Mouse (Mus musculus): Measurements from ENCODE around the gene Ano6.

Ano6 gene

DNA sequence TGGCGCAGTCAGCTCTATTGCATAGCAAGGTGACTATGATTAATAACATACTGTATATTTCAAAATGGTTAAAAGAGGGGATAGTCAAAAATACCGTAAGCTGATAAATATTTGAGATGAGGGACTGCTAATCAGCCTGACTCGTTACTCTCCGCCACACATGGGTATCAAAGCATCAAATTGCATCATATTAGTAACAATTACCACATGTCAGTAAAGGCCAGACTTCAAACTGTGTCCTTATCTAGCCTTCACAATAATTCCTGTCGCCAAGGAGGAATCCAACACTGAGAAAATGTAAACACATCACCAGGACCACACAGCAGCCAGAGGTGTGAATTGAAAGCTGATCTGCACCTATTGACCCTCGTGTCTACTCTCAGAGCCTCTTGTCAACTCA lies 30.8 kb upstream of the Ano6 start:
- no peak for TF ChIP-seq GATA4 (IDR thresholded peaks at IDR 0.05; ENCODE audit: insufficient replicate concordance, low read length)

DNA sequence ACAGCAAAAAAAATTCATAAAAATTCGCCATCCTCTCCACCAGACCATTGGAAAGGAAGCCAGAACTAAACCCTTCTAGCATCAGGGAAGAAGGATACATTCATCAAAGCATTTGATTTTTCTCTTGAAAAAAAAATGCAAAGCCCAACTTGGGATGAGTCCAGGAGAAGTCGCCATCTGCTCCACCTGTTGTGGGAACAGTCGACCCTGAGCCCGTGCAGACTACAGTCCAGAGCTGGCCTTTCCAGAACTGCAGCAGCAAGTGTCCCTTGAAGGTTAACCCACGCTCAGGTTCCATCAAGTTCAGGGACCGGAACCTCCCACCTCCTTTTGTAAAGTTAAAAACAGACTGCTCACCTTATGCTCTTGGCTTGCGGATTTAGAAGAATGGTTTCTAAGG lies 29.2 kb upstream of the Ano6 start:
- no peak for TF ChIP-seq GATA4 (IDR thresholded peaks at IDR 0.05; ENCODE audit: insufficient replicate concordance, low read length)

- no peak for TF ChIP-seq GATA4 (IDR thresholded peaks at IDR 0.05; ENCODE audit: insufficient replicate concordance, low read length)
Measured at GRCm38 (mm10) chr15:95762661-95763303, 27.9 kb upstream of the Ano6 start.

- TF ChIP-seq GATA4 (IDR thresholded peaks at IDR 0.05; ENCODE audit: insufficient replicate concordance, low read length), result no peak
Measured at GRCm38 (mm10) chr15:95763464-95763863, 27.2 kb upstream of the Ano6 start.

DNA sequence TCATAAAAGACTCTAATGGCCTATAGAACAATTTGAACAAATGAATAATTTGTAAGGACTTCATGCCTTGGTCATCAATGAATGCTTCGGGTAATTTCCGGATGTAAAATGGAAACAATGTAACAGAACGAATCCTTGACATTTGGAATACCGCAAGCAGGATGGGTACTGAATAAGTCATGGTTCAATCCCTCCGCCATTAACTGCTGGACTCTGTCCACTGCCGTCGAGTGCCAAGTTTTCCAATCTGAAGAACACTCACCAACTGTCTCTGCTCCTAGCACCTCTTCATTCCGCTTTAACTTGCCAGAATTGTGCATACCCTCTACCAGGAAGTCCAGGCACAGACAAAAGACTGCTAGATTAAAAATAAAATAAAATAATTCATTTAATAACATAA lies 25.4 kb upstream of the Ano6 start:
- no peak for TF ChIP-seq GATA4 (IDR thresholded peaks at IDR 0.05; ENCODE audit: insufficient replicate concordance, low read length)

DNA sequence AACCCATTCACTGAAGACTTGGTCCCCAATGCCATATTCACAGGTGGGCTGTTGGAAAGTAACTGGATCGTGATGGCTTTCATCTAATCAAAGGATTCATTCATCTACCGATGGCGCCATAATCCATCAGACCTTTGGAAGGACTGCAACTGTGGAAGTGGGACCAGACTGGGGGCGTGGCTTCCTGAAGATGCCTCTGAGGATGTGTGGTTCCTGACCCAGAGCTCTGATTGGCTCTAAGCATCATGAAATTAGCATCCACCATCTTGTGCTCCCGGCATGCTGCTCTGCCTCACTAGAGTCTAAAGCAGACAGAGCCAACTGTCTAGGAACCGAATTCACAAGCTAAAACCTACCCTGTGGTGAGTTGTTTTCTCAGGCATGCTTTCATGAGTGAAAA lies 24.7 kb upstream of the Ano6 start:
- TF ChIP-seq GATA4 (IDR thresholded peaks at IDR 0.05; ENCODE audit: insufficient replicate concordance, low read length), result no peak

DNA sequence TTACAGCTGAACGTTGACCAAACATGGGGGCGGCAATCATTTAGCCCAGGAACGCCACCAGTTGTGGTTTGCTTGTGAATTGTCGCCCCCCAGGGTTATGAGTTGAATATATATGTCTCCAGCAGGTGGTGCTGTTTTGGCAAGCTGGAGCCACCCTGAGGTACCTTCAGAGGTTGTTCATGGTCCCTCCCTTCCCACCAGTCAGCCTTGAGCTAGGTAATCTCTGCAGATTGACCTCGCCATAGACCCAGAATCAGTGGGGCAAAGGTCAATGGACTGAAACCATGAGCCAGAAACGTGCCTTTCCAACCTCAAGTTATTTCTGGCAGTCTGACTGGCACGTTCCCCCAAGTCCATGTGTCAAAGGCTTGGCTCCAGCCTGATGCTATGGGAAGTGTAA lies 22.8 kb upstream of the Ano6 start:
- TF ChIP-seq GATA4 (IDR thresholded peaks at IDR 0.05; ENCODE audit: insufficient replicate concordance, low read length), result no peak

- no peak for TF ChIP-seq GATA4 (IDR thresholded peaks at IDR 0.05; ENCODE audit: insufficient replicate concordance, low read length)
Measured at GRCm38 (mm10) chr15:95768703-95769102, 21.9 kb upstream of the Ano6 start.

DNA sequence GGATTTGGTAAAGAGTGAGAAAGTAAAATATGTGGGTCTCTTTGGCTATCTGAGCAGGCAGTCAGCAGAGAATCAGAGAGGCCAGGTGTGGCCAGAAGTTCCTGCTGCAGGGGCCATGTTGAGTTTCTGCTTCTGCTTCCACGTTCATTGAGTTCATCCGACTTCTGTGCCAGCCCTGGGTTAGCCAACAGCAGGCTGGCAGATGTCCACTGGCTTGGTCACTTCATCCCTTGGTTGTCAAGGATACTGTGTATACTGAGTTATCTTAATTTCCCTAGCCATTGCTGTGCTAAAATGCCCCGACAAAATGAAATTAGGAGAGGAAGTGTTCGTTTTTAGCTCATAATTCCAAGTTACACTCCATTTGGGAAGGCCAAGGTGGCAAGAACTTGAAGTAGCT lies 21.1 kb upstream of the Ano6 start:
- TF ChIP-seq GATA4 (IDR thresholded peaks at IDR 0.05; ENCODE audit: insufficient replicate concordance, low read length), result no peak

DNA sequence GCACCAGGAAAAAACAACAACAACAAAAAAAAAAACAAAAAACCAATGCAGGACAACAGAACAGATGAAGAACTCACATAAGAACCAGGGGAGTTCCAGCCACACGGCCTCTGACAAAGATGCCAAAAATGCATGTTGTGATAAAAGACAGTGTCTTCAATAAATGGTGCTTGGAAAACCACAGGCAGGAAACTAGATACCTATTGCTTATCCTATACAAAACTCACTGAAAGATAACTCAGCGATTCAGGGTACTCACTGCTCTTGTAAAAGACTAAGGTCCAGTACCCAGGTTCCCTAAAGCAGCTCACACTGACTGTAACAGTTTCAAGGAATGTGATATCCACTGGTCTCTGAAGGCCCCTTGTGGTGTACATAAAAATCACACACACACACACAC lies 20.3 kb upstream of the Ano6 start:
- no peak for TF ChIP-seq GATA4 (IDR thresholded peaks at IDR 0.05; ENCODE audit: insufficient replicate concordance, low read length)

- TF ChIP-seq GATA4 (IDR thresholded peaks at IDR 0.05; ENCODE audit: insufficient replicate concordance, low read length), result no peak
Measured at GRCm38 (mm10) chr15:95772374-95772773, 18.3 kb upstream of the Ano6 start.

GRCm38 (mm10) chr15:95772861-95773836 lies 17.5 kb upstream of the Ano6 start:
- TF ChIP-seq GATA4 (IDR thresholded peaks at IDR 0.05; ENCODE audit: insufficient replicate concordance, low read length), result no peak

GRCm38 (mm10) chr15:95774197-95774596 lies 16.4 kb upstream of the Ano6 start:
- TF ChIP-seq GATA4 (IDR thresholded peaks at IDR 0.05; ENCODE audit: insufficient replicate concordance, low read length), result no peak

GRCm38 (mm10) chr15:95774674-95775414 lies 15.8 kb upstream of the Ano6 start:
- no peak for TF ChIP-seq GATA4 (IDR thresholded peaks at IDR 0.05; ENCODE audit: insufficient replicate concordance, low read length)

DNA sequence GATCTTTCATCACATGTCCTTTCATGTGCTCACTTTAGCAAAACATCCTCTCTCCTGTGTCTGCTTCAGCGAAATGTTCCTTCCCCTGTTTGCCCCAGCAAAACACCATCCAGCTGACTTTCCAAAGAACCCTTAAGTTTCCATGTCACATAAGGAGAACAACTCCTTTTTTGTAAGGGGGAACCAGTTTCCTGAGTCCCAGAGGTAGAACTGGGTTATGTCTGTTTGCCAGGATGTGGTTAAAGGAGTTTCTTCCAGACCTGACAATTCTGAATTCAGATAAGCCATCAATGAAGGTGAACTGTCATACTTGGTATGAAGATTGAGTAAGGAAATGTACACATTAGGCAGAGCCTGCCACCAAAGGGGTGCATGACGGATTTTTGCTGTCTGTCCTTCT lies 12.9 kb upstream of the Ano6 start:
- no peak for TF ChIP-seq GATA4 (IDR thresholded peaks at IDR 0.05; ENCODE audit: insufficient replicate concordance, low read length)

DNA sequence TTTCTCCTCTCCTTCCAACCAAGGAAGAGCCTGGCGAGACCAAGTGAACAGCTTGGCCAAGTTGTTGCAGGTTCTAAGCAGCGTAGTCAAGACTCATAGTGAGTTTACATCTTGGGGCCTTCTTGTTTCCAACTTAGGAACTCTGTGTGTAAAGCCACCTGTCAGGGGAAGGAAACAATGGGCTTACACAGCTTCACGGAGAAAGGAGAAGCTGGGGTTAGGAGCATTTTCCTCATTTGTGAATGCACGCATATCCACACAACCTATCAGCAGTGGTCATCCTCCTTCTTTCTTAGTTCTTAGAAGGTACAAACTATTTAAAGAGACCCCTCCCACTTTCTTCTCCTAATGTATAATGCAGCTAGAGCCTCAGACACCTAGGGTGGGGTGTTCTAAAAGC lies 11.9 kb upstream of the Ano6 start:
- no peak for TF ChIP-seq GATA4 (IDR thresholded peaks at IDR 0.05; ENCODE audit: insufficient replicate concordance, low read length)
